Mouse (Mus musculus) heart, postnatal 0 days (tissue): ENCODE results near the gene Nol11. TPM values are rescaled to one million over a fixed set of nuclear protein-coding genes. Genes with fewer than 3 reads are reported as not detected.
A peak's percentile ranks its signal among the peaks of the same experiment; 100 is the strongest.

Experiments
- ATAC-seq: fragments of 200-750 bp; cut with Nextera tagmentation; 2 replicates; pipeline ENCODE4 v1.8.0; 2017; ENCODE audit warnings: low read depth, moderate number of reproducible peaks, moderate library complexity; ENCODE audit not compliant: insufficient read depth
- DNase-seq: peaks from one replicate; pipeline ENCODE4 v3.0.0-alpha.2; 2016; ENCODE audit warnings: low spot score
- H3K27ac ChIP-seq: fragments of 300-500 bp; sonication (generic); 2 replicates; pipeline ENCODE4 v1.5.1; 2014; ENCODE audit warnings: low read depth, mild to moderate bottlenecking
- H3K27me3 ChIP-seq: fragments of 300-500 bp; sonication (generic); 2 replicates; pipeline ENCODE4 v1.6.1; 2014; ENCODE audit warnings: low read length, mixed read lengths; ENCODE audit not compliant: control insufficient read depth, insufficient read depth
- H3K36me3 ChIP-seq: fragments of 300-500 bp; sonication (generic); replicated peaks from 2 replicates; pipeline ENCODE4 v1.6.1; 2014; ENCODE audit warnings: low read length, mixed read lengths; ENCODE audit not compliant: control insufficient read depth, insufficient read depth
- H3K4me1 ChIP-seq: fragments of 300-500 bp; sonication (generic); 2 replicates; pipeline ENCODE4 v1.6.1; 2014; ENCODE audit warnings: antibody characterized with exemption; ENCODE audit not compliant: control insufficient read depth, insufficient read depth
- H3K4me2 ChIP-seq: fragments of 300-500 bp; sonication (generic); 2 replicates; pipeline ENCODE4 v1.6.1; 2014; ENCODE audit warnings: low read depth, mild to moderate bottlenecking, low read length, moderate library complexity
- H3K4me3 ChIP-seq: fragments of 300-500 bp; sonication (generic); 2 replicates; pipeline ENCODE4 v1.5.1; 2014; ENCODE audit warnings: low read depth, low read length
- H3K9ac ChIP-seq: fragments of 300-500 bp; sonication (generic); replicated peaks from 2 replicates; pipeline ENCODE4 v1.6.1; 2014; ENCODE audit warnings: low read depth, low read length, mixed read lengths
- H3K9me3 ChIP-seq: fragments of 300-500 bp; sonication (generic); replicated peaks from 2 replicates; pipeline ENCODE4 v1.6.1; 2016; ENCODE audit warnings: low read length; ENCODE audit not compliant: control insufficient read depth
- CTCF ChIP-seq: IDR thresholded peaks from 2 replicates; pipeline ENCODE4 v1.5.1; 2016; ENCODE audit warnings: antibody characterized with exemption, control low read depth, low read depth
- EP300 ChIP-seq: IDR thresholded peaks from 2 replicates; pipeline ENCODE4 v1.6.1; 2016; ENCODE audit warnings: antibody characterized with exemption, low read depth
- WGBS: fragments of 180-500 bp; shearing (Covaris S2); extraction: QIAGEN DNeasy Blood & Tissue Kit; methylation state at CpG from one replicate; pipeline ENCODE4 v1.1.7; 2014; 5-methylcytosine and 5-hydroxymethylcytosine counted together
- polyA plus RNA-seq: library from polyadenylated mRNA; unstranded; fragments of >200 nt; fragmentation: Nextera tagmentation; extraction: Ambion mirVana; gene quantifications from 2 replicates; pipeline ENCODE4 v1.2.1, GENCODE M21; 2015
- total RNA-seq: library from RNA; depleted of rRNA; stranded (reverse); fragments of >200 nt; gene quantifications from 2 replicates; pipeline ENCODE4 v1.2.3, GENCODE M21; 2014; ENCODE audit warnings: low replicate concordance; rRNA removed

Gene Nol11
- total RNA-seq, result 53.5 and 85.3 TPM in 2 replicates
- polyA plus RNA-seq, result 25.9 and 27.4 TPM in 2 replicates

DNA sequence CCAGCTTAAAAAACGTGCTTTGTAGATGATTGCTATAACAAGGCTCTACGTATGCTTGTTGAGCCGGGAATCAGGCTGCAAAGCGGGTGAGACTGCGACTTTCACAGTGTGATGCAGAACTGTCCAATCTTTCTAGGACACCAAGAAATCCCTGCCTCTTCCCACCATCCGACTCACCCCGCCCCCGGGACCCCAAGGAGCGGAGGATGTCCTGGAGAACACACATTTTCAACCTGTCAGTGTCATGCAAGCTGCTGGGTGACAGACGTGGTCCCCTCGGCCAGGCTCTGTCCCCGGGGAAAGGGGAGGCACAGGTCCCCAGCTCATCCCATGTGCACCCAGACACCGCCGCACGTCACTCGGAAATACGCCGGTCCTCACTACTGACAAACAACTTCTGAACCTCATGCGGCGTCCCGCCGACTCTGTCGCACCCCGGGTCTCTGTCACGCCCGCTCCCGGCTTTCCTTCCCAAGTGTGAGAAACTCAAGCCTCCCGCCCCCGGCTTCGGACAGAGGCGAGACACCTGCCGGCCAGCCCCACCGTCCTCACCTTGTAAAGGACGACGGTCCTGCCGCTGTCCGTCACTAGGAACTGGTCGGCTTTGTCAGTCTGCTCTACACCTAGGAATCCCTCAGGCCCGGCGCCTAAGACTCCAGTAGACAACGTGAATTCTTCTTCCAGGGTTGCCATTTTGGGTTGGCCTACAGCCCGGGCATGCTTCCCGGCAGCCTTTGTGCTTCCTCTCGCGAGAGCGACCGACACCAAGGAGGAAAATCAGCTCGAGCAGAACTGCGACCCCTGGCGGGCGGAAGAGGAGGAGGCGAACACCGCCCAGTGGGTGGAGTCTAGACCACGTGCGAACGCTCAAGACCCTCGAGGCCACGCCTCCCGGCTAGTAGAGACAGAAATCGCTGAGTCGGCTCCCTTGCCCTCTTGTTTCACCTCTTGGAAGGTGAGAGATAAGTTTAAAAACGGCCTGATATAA, at the start of gene Nol11:
Gene Nol11 (minus strand): TSS at position 817 of the 988 bp plus-strand sequence.
- under 1% methylated on average over 62 of the region's 62 CpGs for WGBS
- H3K27ac ChIP-seq, result peak within 1 kb of the TSS; percentile 73
- peaks cover 23% of the 10 kb centered on the region for H3K36me3 ChIP-seq
- TF ChIP-seq EP300 (peak; percentile 96), CTCF (peak; percentile 98)
- H3K4me1 ChIP-seq, result peaks cover 5% of the 10 kb centered on the region
- no peaks in the 10 kb centered on the region for H3K9me3 ChIP-seq
- ATAC-seq (peak; percentile 98), DNase-seq (peak; percentile 99)
- H3K4me3 ChIP-seq, result peak within 1 kb of the TSS; percentile 79
- peak within 1 kb of the TSS; percentile 96 for H3K4me2 ChIP-seq
- no peaks in the 10 kb centered on the region for H3K27me3 ChIP-seq
- H3K9ac ChIP-seq, result peak within 1 kb of the TSS; percentile 90

- no peak overlapping the region for H3K9ac ChIP-seq
- WGBS, result 83% methylated on average over 6 of the region's 6 CpGs
- H3K9me3 ChIP-seq, result no peaks in the 10 kb centered on the region
- H3K27me3 ChIP-seq, result no peaks in the 10 kb centered on the region
- H3K4me2 ChIP-seq, result no peak overlapping the region
- H3K4me3 ChIP-seq, result no peak overlapping the region
- H3K27ac ChIP-seq, result no peak overlapping the region
- H3K4me1 ChIP-seq, result peaks cover 16% of the 10 kb centered on the region
- H3K36me3 ChIP-seq, result peaks cover 5% of the 10 kb centered on the region; the same call in 1 of the 2 replicates
- TF ChIP-seq CTCF (no peak), EP300 (no peak)
- DNase-seq (no peak), ATAC-seq (no peak)
Observed at GRCm38 (mm10) chr11:107238506-107238905, 49.3 kb upstream of the Nol11 start.

- Histone ChIP-seq H3K9me3 (no peaks in the 10 kb centered on the region), H3K4me1 (peaks cover 16% of the 10 kb centered on the region), H3K27me3 (no peaks in the 10 kb centered on the region), H3K36me3 (peaks cover 10% of the 10 kb centered on the region; the same call in 1 of the 2 replicates), H3K27ac (no peak overlapping the region), H3K4me3 (no peak overlapping the region), H3K4me2 (no peak overlapping the region), H3K9ac (no peak overlapping the region)
- ATAC-seq (no peak), DNase-seq (no peak)
- WGBS, result 93% methylated on average over 4 of the region's 4 CpGs
- TF ChIP-seq CTCF (no peak), EP300 (no peak)
Observed at GRCm38 (mm10) chr11:107237532-107237931, 48.4 kb upstream of the Nol11 start.

DNA sequence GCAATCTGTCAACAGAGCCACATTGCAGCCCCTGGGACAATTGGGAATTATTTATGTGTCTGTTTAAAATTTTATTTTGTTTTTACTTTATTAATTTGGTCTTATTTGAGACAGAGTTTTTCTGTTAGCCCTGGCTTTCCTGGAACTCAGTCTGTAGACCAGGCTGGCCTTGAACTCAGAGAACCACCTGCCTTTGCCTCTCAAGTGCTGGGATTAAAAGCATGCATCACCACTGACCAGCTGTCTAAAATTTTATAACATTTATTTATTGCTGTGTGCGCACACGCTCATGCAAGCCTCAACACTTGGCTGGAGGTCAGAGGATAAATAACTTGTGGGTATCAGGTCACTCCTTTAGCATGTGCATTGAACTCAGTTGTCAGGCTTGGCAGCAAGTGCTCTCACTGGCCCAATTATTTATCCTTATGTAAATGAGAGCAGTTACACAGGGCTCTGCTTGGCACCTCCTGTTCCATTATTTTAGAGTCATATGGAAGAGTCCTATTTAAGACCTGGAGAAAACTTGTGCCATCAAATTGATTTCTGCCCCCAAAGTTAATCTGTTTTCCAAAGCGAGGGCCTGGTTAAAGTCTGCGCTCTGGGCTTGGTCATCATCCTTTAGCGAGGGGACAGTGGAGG, 44.2 kb upstream of the Nol11 start:
- Histone ChIP-seq H3K27me3 (no peaks in the 10 kb centered on the region), H3K4me1 (peaks cover 16% of the 10 kb centered on the region), H3K9ac (no peak overlapping the region), H3K4me3 (no peak overlapping the region), H3K9me3 (no peaks in the 10 kb centered on the region), H3K4me2 (no peak overlapping the region), H3K27ac (peak overlapping the region; percentile 40), H3K36me3 (peaks cover 22% of the 10 kb centered on the region)
- no peak for TF ChIP-seq EP300
- TF ChIP-seq CTCF, result no peak
- ATAC-seq, result no peak
- 87% methylated on average over 5 of the region's 5 CpGs for WGBS
- DNase-seq, result no peak

DNA sequence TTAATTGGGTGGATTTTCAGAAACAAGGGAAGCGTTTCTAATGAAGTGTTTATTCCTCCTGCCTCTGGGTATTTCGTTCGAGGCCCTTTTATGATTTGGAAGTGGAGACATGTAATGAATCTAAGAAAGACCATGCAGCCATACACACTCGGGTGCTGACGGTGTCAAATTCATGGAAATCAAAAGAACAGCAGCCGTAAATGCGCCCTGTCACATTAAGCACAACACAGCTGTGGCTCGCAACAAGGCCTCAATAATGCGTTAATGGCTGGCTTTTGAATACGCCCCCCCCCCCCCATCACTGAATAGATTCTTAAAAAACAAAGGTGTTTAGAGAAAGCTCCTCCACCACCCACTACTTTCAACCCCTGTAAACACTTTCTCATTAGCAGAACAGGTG, 40.9 kb upstream of the Nol11 start:
- Histone ChIP-seq H3K27me3 (no peaks in the 10 kb centered on the region), H3K36me3 (peaks cover 22% of the 10 kb centered on the region), H3K9ac (no peak overlapping the region), H3K27ac (no peak overlapping the region), H3K9me3 (no peaks in the 10 kb centered on the region), H3K4me3 (no peak overlapping the region), H3K4me1 (no peaks in the 10 kb centered on the region), H3K4me2 (no peak overlapping the region)
- 83% methylated on average over 10 of the region's 10 CpGs for WGBS
- ATAC-seq (no peak), DNase-seq (no peak)
- TF ChIP-seq EP300 (no peak), CTCF (no peak)
